Mouse (Mus musculus) limb, embryonic 14.5 days (tissue): Measurements from ENCODE around the gene Bspry. TPM values are rescaled to one million over a fixed set of nuclear protein-coding genes. Genes with fewer than 3 reads are reported as not detected.

ENCODE experiments used
- ATAC-seq: fragments of 200-750 bp; cut with Nextera tagmentation; 2 replicates; pipeline ENCODE4 v1.8.0; 2017; ENCODE audit warnings: low read depth, moderate number of reproducible peaks, moderate TSS enrichment; ENCODE audit not compliant: low FRiP score
- DNase-seq: peaks from one replicate; pipeline ENCODE4 v3.0.0-alpha.2; 2015; ENCODE audit warnings: low spot score
- H3K27ac ChIP-seq: fragments of 300-500 bp; sonication (generic); replicated peaks from 2 replicates; pipeline ENCODE4 v1.5.1; 2014; ENCODE audit warnings: low read depth, mild to moderate bottlenecking, low read length, moderate library complexity, mixed read lengths
- H3K27me3 ChIP-seq: fragments of 300-500 bp; sonication (generic); 2 replicates; pipeline ENCODE4 v1.6.1; 2014; ENCODE audit warnings: low read length, mixed read lengths; ENCODE audit not compliant: control insufficient read depth, insufficient read depth
- H3K36me3 ChIP-seq: fragments of 300-500 bp; sonication (generic); 2 replicates; pipeline ENCODE4 v1.6.1; 2014; ENCODE audit warnings: mild to moderate bottlenecking, low read length, moderate library complexity, mixed read lengths; ENCODE audit not compliant: control insufficient read depth, insufficient read depth
- H3K4me1 ChIP-seq: fragments of 300-500 bp; sonication (generic); 2 replicates; pipeline ENCODE4 v1.6.1; 2014; ENCODE audit warnings: antibody characterized with exemption, low read length, mixed read lengths; ENCODE audit not compliant: control insufficient read depth, insufficient read depth
- H3K4me2 ChIP-seq: fragments of 300-500 bp; sonication (generic); replicated peaks from 2 replicates; pipeline ENCODE4 v1.6.1; 2014; ENCODE audit warnings: low read depth, mild to moderate bottlenecking, low read length, moderate library complexity; ENCODE audit not compliant: severe bottlenecking
- H3K4me3 ChIP-seq: fragments of 300-500 bp; sonication (generic); replicated peaks from 2 replicates; pipeline ENCODE4 v1.5.1; 2014; ENCODE audit warnings: low read length
- H3K9ac ChIP-seq: fragments of 300-500 bp; sonication (generic); 2 replicates; pipeline ENCODE4 v1.6.1; 2014; ENCODE audit warnings: mild to moderate bottlenecking, low read depth, low read length, moderate library complexity; ENCODE audit not compliant: severe bottlenecking
- H3K9me3 ChIP-seq: fragments of 300-500 bp; sonication (generic); 2 replicates; pipeline ENCODE4 v1.6.1; 2016; ENCODE audit warnings: low read length; ENCODE audit not compliant: control insufficient read depth
- POLR2A ChIP-seq: fragments of 200-500 bp; IDR thresholded peaks from 2 replicates; pipeline ENCODE4 v1.8.0; 2012; ENCODE audit warnings: inconsistent platforms, mild to moderate bottlenecking, moderate library complexity, borderline replicate concordance; ENCODE audit not compliant: insufficient read depth, insufficient read length; ENCODE audit errors: extremely low read depth
- WGBS: fragments of 180-500 bp; shearing (Covaris S2); extraction: QIAGEN DNeasy Blood & Tissue Kit; methylation state at CpG from one replicate; pipeline ENCODE4 v1.1.7; 2014; 5-methylcytosine and 5-hydroxymethylcytosine counted together
- polyA plus RNA-seq, 2 experiments: library from polyadenylated mRNA; depleted of rRNA in 1 of 2; stranded (reverse) in 1 of 2; unstranded in 1 of 2; fragments of >200 nt; fragmentation: Nextera tagmentation in 1 of 2; extraction: Ambion mirVana in 1 of 2; gene quantifications; 2 replicates each; pipeline versions ENCODE4 v1.2.1 to v1.2.3; 2012 to 2014

The Bspry gene
- polyA plus RNA-seq, 2 experiments: 7.4 to 13.3 TPM

GRCm38 (mm10) chr4:62516579-62516978, 36.7 kb downstream of the Bspry start:
- Histone ChIP-seq H3K36me3 (peaks cover 26% of the 10 kb centered on the region), H3K4me1 (peaks cover 22% of the 10 kb centered on the region), H3K27me3 (no peaks in the 10 kb centered on the region), H3K27ac (no peak overlapping the region), H3K9ac (no peak overlapping the region), H3K9me3 (no peaks in the 10 kb centered on the region), H3K4me2 (no peak overlapping the region), H3K4me3 (no peak overlapping the region)
- TF ChIP-seq POLR2A: no peak
- DNase-seq (no peak), ATAC-seq (no peak)
- 83% methylated on average over 1 of the region's 1 CpGs for WGBS

GRCm38 (mm10) chr4:62517046-62517445, 37.2 kb downstream of the Bspry start:
- Histone ChIP-seq H3K36me3 (peaks cover 21% of the 10 kb centered on the region), H3K9me3 (no peaks in the 10 kb centered on the region), H3K4me2 (no peak overlapping the region), H3K9ac (peak overlapping the region; percentile 25; the same call in 1 of the 2 replicates), H3K27ac (no peak overlapping the region), H3K4me3 (no peak overlapping the region), H3K4me1 (peaks cover 22% of the 10 kb centered on the region), H3K27me3 (no peaks in the 10 kb centered on the region)
- DNase-seq: no peak
- no peak for TF ChIP-seq POLR2A
- 82% methylated on average over 8 of the region's 8 CpGs for WGBS
- no peak for ATAC-seq

GRCm38 (mm10) chr4:62517538-62518415, 37.9 kb downstream of the Bspry start:
- WGBS: 65% methylated on average over 10 of the region's 10 CpGs
- Histone ChIP-seq H3K4me2 (peak overlapping the region; percentile 71), H3K4me1 (peaks cover 22% of the 10 kb centered on the region), H3K4me3 (peak overlapping the region; percentile 82; the same call in 1 of the 2 replicates), H3K9ac (peak overlapping the region; percentile 25; the same call in 1 of the 2 replicates), H3K27ac (no peak overlapping the region), H3K36me3 (peaks cover 14% of the 10 kb centered on the region), H3K9me3 (no peaks in the 10 kb centered on the region), H3K27me3 (no peaks in the 10 kb centered on the region)
- no peak for ATAC-seq
- no peak for TF ChIP-seq POLR2A
- DNase-seq: no peak

- Histone ChIP-seq H3K9ac (peak overlapping the region; percentile 83), H3K27me3 (no peaks in the 10 kb centered on the region), H3K27ac (peak overlapping the region; percentile 34; the same call in 1 of the 2 replicates), H3K4me2 (peak overlapping the region; percentile 71), H3K4me1 (peaks cover 22% of the 10 kb centered on the region), H3K4me3 (peak overlapping the region; percentile 82), H3K36me3 (peaks cover 14% of the 10 kb centered on the region), H3K9me3 (no peaks in the 10 kb centered on the region)
- WGBS: 48% methylated on average over 13 of the region's 13 CpGs
- TF ChIP-seq POLR2A: no peak
- ATAC-seq (no peak), DNase-seq (no peak)
Observed at GRCm38 (mm10) chr4:62518416-62519121, 38.7 kb downstream of the Bspry start.

- peaks cover 28% of the 10 kb centered on the region for H3K4me1 ChIP-seq
- H3K4me3 ChIP-seq: peak overlapping the region; percentile 82
- H3K9ac ChIP-seq: peak overlapping the region; percentile 83
- H3K27me3 ChIP-seq: no peaks in the 10 kb centered on the region
- no peak for TF ChIP-seq POLR2A
- H3K4me2 ChIP-seq: peak overlapping the region; percentile 71
- H3K36me3 ChIP-seq: peaks cover 10% of the 10 kb centered on the region; the same call in 1 of the 2 replicates
- 2% methylated on average over 23 of the region's 26 CpGs for WGBS
- H3K9me3 ChIP-seq: no peaks in the 10 kb centered on the region
- H3K27ac ChIP-seq: peak overlapping the region; percentile 84
- DNase-seq (no peak), ATAC-seq (peak; percentile 75)
Observed at GRCm38 (mm10) chr4:62519122-62519848, 39.4 kb downstream of the Bspry start.
